Mouse (Mus musculus): ENCODE measurements around the gene Vkorc1l1. TPM values are rescaled to one million over a fixed set of nuclear protein-coding genes. Genes with fewer than 3 reads are reported as not detected.

Vkorc1l1 gene
- polyA plus RNA-seq, 1 experiment from 2014 or later: 20.7 TPM

- H3K9ac ChIP-seq (ENCODE audit: low read depth, low read length): no peak overlapping the region
- DNase-seq (ENCODE audit: low spot score) (no peak), ATAC-seq (replicated peaks; ENCODE audit: low FRiP score, low read depth) (no peak)
- no peaks in the 10 kb centered on the region for H3K27me3 ChIP-seq (ENCODE audit: insufficient read depth, low read length)
- H3K36me3 ChIP-seq (ENCODE audit: insufficient read depth, low read length): no peaks in the 10 kb centered on the region
- no peak for TF ChIP-seq CTCF (IDR thresholded peaks at IDR 0.05; ENCODE audit: low read depth)
- no peak overlapping the region for H3K4me3 ChIP-seq (replicated peaks; ENCODE audit: low read depth, low read length)
- no peak overlapping the region for H3K4me2 ChIP-seq (ENCODE audit: low read length)
- no peaks in the 10 kb centered on the region for H3K9me3 ChIP-seq (replicated peaks; ENCODE audit: low read length)
- H3K4me1 ChIP-seq (replicated peaks; ENCODE audit: insufficient read depth, low read length): no peaks in the 10 kb centered on the region
- WGBS: 85% methylated on average over 5 of the region's 5 CpGs
- H3K27ac ChIP-seq: no peak overlapping the region
Observed at GRCm38 (mm10) chr5:129954473-129955254, 12.9 kb downstream of the Vkorc1l1 start.

GRCm38 (mm10) chr5:129955792-129956191 is 14.0 kb downstream of the Vkorc1l1 start:
- TF ChIP-seq CTCF (IDR thresholded peaks at IDR 0.05; ENCODE audit: low read depth): no peak
- Histone ChIP-seq H3K4me2 (ENCODE audit: low read length) (no peak overlapping the region), H3K9ac (ENCODE audit: low read depth, low read length) (no peak overlapping the region), H3K36me3 (ENCODE audit: insufficient read depth, low read length) (no peaks in the 10 kb centered on the region), H3K4me3 (replicated peaks; ENCODE audit: low read depth, low read length) (no peak overlapping the region), H3K9me3 (replicated peaks; ENCODE audit: low read length) (no peaks in the 10 kb centered on the region), H3K27me3 (ENCODE audit: insufficient read depth, low read length) (no peaks in the 10 kb centered on the region), H3K27ac (no peak overlapping the region), H3K4me1 (replicated peaks; ENCODE audit: insufficient read depth, low read length) (no peaks in the 10 kb centered on the region)
- WGBS: 66% methylated on average over 6 of the region's 6 CpGs
- ATAC-seq (replicated peaks; ENCODE audit: low FRiP score, low read depth) (no peak), DNase-seq (ENCODE audit: low spot score) (no peak)

DNA sequence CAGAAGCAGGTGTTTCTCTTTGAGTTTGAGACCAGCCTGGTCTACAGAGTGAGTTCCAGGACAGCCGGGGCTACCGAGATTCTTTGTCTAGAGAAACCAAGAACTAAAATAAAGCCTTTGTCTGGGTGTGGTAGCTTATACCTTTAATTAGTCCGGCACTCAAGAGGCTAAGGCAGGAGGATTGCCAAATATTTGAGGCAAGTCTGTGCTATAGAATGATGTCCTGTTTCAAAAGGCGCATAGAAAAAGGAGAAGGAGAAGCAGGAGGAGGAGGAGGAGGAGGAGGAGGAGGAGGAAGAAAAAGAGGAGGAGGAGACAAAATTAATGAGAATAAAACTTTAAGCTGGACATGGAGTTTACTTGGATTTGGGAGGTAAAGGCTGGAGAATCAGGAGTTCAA is 21.5 kb downstream of the Vkorc1l1 start:
- H3K9me3 ChIP-seq (replicated peaks; ENCODE audit: low read length): no peaks in the 10 kb centered on the region
- no peak overlapping the region for H3K4me2 ChIP-seq (ENCODE audit: low read length)
- no peak for ATAC-seq (replicated peaks; ENCODE audit: low FRiP score, low read depth)
- H3K4me1 ChIP-seq (replicated peaks; ENCODE audit: insufficient read depth, low read length): no peaks in the 10 kb centered on the region
- 80% methylated on average over 4 of the region's 4 CpGs for WGBS
- H3K9ac ChIP-seq (ENCODE audit: low read depth, low read length): no peak overlapping the region
- TF ChIP-seq CTCF (IDR thresholded peaks at IDR 0.05; ENCODE audit: low read depth): no peak
- H3K4me3 ChIP-seq (replicated peaks; ENCODE audit: low read depth, low read length): no peak overlapping the region
- no peaks in the 10 kb centered on the region for H3K36me3 ChIP-seq (ENCODE audit: insufficient read depth, low read length)
- DNase-seq (ENCODE audit: low spot score): no peak
- H3K27me3 ChIP-seq (ENCODE audit: insufficient read depth, low read length): no peaks in the 10 kb centered on the region
- H3K27ac ChIP-seq: no peak overlapping the region

- H3K4me1 ChIP-seq (replicated peaks; ENCODE audit: insufficient read depth, low read length): no peaks in the 10 kb centered on the region
- H3K36me3 ChIP-seq (ENCODE audit: insufficient read depth, low read length): no peaks in the 10 kb centered on the region
- no peak overlapping the region for H3K4me3 ChIP-seq (replicated peaks; ENCODE audit: low read depth, low read length)
- no peak overlapping the region for H3K9ac ChIP-seq (ENCODE audit: low read depth, low read length)
- H3K4me2 ChIP-seq (ENCODE audit: low read length): no peak overlapping the region
- ATAC-seq (replicated peaks; ENCODE audit: low FRiP score, low read depth) (no peak), DNase-seq (ENCODE audit: low spot score) (no peak)
- no peak overlapping the region for H3K27ac ChIP-seq
- no peaks in the 10 kb centered on the region for H3K27me3 ChIP-seq (ENCODE audit: insufficient read depth, low read length)
- WGBS: 91% methylated on average over 3 of the region's 3 CpGs
- H3K9me3 ChIP-seq (replicated peaks; ENCODE audit: low read length): no peaks in the 10 kb centered on the region
- TF ChIP-seq CTCF (IDR thresholded peaks at IDR 0.05; ENCODE audit: low read depth): no peak
Observed at GRCm38 (mm10) chr5:129966448-129966847, 24.7 kb downstream of the Vkorc1l1 start.

- Histone ChIP-seq H3K27ac (no peak overlapping the region), H3K4me3 (replicated peaks; ENCODE audit: low read depth, low read length) (no peak overlapping the region), H3K9me3 (replicated peaks; ENCODE audit: low read length) (no peaks in the 10 kb centered on the region), H3K9ac (ENCODE audit: low read depth, low read length) (no peak overlapping the region), H3K36me3 (ENCODE audit: insufficient read depth, low read length) (no peaks in the 10 kb centered on the region), H3K27me3 (ENCODE audit: insufficient read depth, low read length) (no peaks in the 10 kb centered on the region), H3K4me1 (replicated peaks; ENCODE audit: insufficient read depth, low read length) (no peaks in the 10 kb centered on the region), H3K4me2 (ENCODE audit: low read length) (no peak overlapping the region)
- no peak for ATAC-seq (replicated peaks; ENCODE audit: low FRiP score, low read depth)
- no peak for DNase-seq (ENCODE audit: low spot score)
- no peak for TF ChIP-seq CTCF (IDR thresholded peaks at IDR 0.05; ENCODE audit: low read depth)
- 68% methylated on average over 7 of the region's 7 CpGs for WGBS
Observed at GRCm38 (mm10) chr5:129968417-129968816, 26.6 kb downstream of the Vkorc1l1 start.

DNA sequence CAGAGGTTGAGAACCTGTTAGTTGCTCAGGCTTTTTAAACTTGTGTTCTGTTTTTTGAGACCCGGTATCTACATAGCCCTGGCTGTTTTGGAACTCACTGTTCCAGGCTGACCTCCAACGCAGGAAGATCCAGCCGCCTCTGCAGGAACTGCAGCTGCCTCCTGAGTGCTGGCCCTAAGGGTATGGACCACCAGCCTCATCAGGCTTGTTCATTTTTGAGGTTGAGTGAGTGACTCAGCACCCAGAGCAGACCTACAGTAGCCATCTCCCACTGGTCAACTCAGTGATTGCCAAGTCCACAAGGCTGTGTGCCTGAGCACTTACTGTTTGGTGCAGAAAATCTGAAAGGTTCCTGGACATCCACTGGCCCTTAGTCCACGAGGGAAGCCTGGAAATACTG is 29.7 kb downstream of the Vkorc1l1 start:
- Histone ChIP-seq H3K4me3 (replicated peaks; ENCODE audit: low read depth, low read length) (no peak overlapping the region), H3K4me2 (ENCODE audit: low read length) (no peak overlapping the region), H3K9me3 (replicated peaks; ENCODE audit: low read length) (no peaks in the 10 kb centered on the region), H3K4me1 (replicated peaks; ENCODE audit: insufficient read depth, low read length) (no peaks in the 10 kb centered on the region), H3K27ac (no peak overlapping the region; the same call in 1 of the 2 replicates), H3K27me3 (ENCODE audit: insufficient read depth, low read length) (no peaks in the 10 kb centered on the region), H3K36me3 (ENCODE audit: insufficient read depth, low read length) (peaks cover 3% of the 10 kb centered on the region; the same call in 1 of the 2 replicates), H3K9ac (ENCODE audit: low read depth, low read length) (no peak overlapping the region)
- TF ChIP-seq CTCF (IDR thresholded peaks at IDR 0.05; ENCODE audit: low read depth): no peak
- no peak for ATAC-seq (replicated peaks; ENCODE audit: low FRiP score, low read depth)
- WGBS: 82% methylated on average over 4 of the region's 4 CpGs
- no peak for DNase-seq (ENCODE audit: low spot score)

All from kidney, postnatal 0 days (tissue).